Mouse (Mus musculus): ENCODE measurements around the gene Tgif1. TPM values are rescaled to one million over a fixed set of nuclear protein-coding genes. Genes with fewer than 3 reads are reported as not detected.

Gene Tgif1
- polyA plus RNA-seq, 1 experiment from 2014 or later = 13.6 TPM

GRCm38 (mm10) chr17:70809776-70810175 lies 43.6 kb downstream of the Tgif1 start:
- Histone ChIP-seq H3K4me3 (ENCODE audit: low read depth, low read length) (no peak overlapping the region), H3K4me2 (ENCODE audit: low read length) (no peak overlapping the region), H3K27me3 (replicated peaks; ENCODE audit: control insufficient read depth, insufficient read depth, low read length) (no peaks in the 10 kb centered on the region), H3K9ac (ENCODE audit: low read length) (no peak overlapping the region), H3K4me1 (ENCODE audit: control insufficient read depth, insufficient read depth, low read length) (no peaks in the 10 kb centered on the region), H3K36me3 (ENCODE audit: control insufficient read depth, insufficient read depth, low read length) (no peaks in the 10 kb centered on the region), H3K27ac (ENCODE audit: low read depth, low read length) (no peak overlapping the region), H3K9me3 (replicated peaks; ENCODE audit: control insufficient read depth, low read length) (no peaks in the 10 kb centered on the region)
- DNase-seq (ENCODE audit: low spot score) = no peak
- no peak for ATAC-seq
- WGBS = 38% methylated on average over 3 of the region's 3 CpGs

GRCm38 (mm10) chr17:70808837-70809236 lies 44.5 kb downstream of the Tgif1 start:
- Histone ChIP-seq H3K4me2 (ENCODE audit: low read length) (no peak overlapping the region), H3K9ac (ENCODE audit: low read length) (no peak overlapping the region), H3K9me3 (replicated peaks; ENCODE audit: control insufficient read depth, low read length) (no peaks in the 10 kb centered on the region), H3K27me3 (replicated peaks; ENCODE audit: control insufficient read depth, insufficient read depth, low read length) (no peaks in the 10 kb centered on the region), H3K27ac (ENCODE audit: low read depth, low read length) (no peak overlapping the region), H3K4me1 (ENCODE audit: control insufficient read depth, insufficient read depth, low read length) (no peaks in the 10 kb centered on the region), H3K36me3 (ENCODE audit: control insufficient read depth, insufficient read depth, low read length) (no peaks in the 10 kb centered on the region), H3K4me3 (ENCODE audit: low read depth, low read length) (no peak overlapping the region)
- ATAC-seq (no peak), DNase-seq (ENCODE audit: low spot score) (no peak)
- 33% methylated on average over 14 of the region's 14 CpGs for WGBS

GRCm38 (mm10) chr17:70807885-70808284 lies 45.5 kb downstream of the Tgif1 start:
- H3K4me1 ChIP-seq (ENCODE audit: control insufficient read depth, insufficient read depth, low read length) = no peaks in the 10 kb centered on the region
- no peaks in the 10 kb centered on the region for H3K36me3 ChIP-seq (ENCODE audit: control insufficient read depth, insufficient read depth, low read length)
- 94% methylated on average over 1 of the region's 1 CpGs for WGBS
- DNase-seq (ENCODE audit: low spot score) = no peak
- H3K27me3 ChIP-seq (replicated peaks; ENCODE audit: control insufficient read depth, insufficient read depth, low read length) = no peaks in the 10 kb centered on the region
- no peak overlapping the region for H3K4me3 ChIP-seq (ENCODE audit: low read depth, low read length)
- H3K9ac ChIP-seq (ENCODE audit: low read length) = no peak overlapping the region
- no peak overlapping the region for H3K4me2 ChIP-seq (ENCODE audit: low read length)
- H3K9me3 ChIP-seq (replicated peaks; ENCODE audit: control insufficient read depth, low read length) = no peaks in the 10 kb centered on the region
- ATAC-seq = no peak
- H3K27ac ChIP-seq (ENCODE audit: low read depth, low read length) = no peak overlapping the region

- Histone ChIP-seq H3K4me2 (ENCODE audit: low read length) (no peak overlapping the region), H3K36me3 (ENCODE audit: control insufficient read depth, insufficient read depth, low read length) (no peaks in the 10 kb centered on the region), H3K9me3 (replicated peaks; ENCODE audit: control insufficient read depth, low read length) (no peaks in the 10 kb centered on the region), H3K9ac (ENCODE audit: low read length) (no peak overlapping the region), H3K4me3 (ENCODE audit: low read depth, low read length) (no peak overlapping the region), H3K27me3 (replicated peaks; ENCODE audit: control insufficient read depth, insufficient read depth, low read length) (no peaks in the 10 kb centered on the region), H3K27ac (ENCODE audit: low read depth, low read length) (no peak overlapping the region), H3K4me1 (ENCODE audit: control insufficient read depth, insufficient read depth, low read length) (no peaks in the 10 kb centered on the region)
- no peak for ATAC-seq
- 91% methylated on average over 2 of the region's 2 CpGs for WGBS
- no peak for DNase-seq (ENCODE audit: low spot score)
Measured at GRCm38 (mm10) chr17:70806600-70806999, 46.7 kb downstream of the Tgif1 start.

- 96% methylated on average over 9 of the region's 9 CpGs for WGBS
- Histone ChIP-seq H3K9ac (ENCODE audit: low read length) (no peak overlapping the region), H3K36me3 (ENCODE audit: control insufficient read depth, insufficient read depth, low read length) (no peaks in the 10 kb centered on the region), H3K4me1 (ENCODE audit: control insufficient read depth, insufficient read depth, low read length) (no peaks in the 10 kb centered on the region), H3K4me2 (ENCODE audit: low read length) (no peak overlapping the region), H3K9me3 (replicated peaks; ENCODE audit: control insufficient read depth, low read length) (no peaks in the 10 kb centered on the region), H3K27ac (ENCODE audit: low read depth, low read length) (no peak overlapping the region), H3K4me3 (ENCODE audit: low read depth, low read length) (no peak overlapping the region), H3K27me3 (replicated peaks; ENCODE audit: control insufficient read depth, insufficient read depth, low read length) (no peaks in the 10 kb centered on the region)
- DNase-seq (ENCODE audit: low spot score) (no peak), ATAC-seq (no peak)
Measured at GRCm38 (mm10) chr17:70805866-70806265, 47.5 kb downstream of the Tgif1 start.

- DNase-seq (ENCODE audit: low spot score) (no peak), ATAC-seq (no peak)
- Histone ChIP-seq H3K9ac (ENCODE audit: low read length) (no peak overlapping the region), H3K4me3 (ENCODE audit: low read depth, low read length) (no peak overlapping the region), H3K4me1 (ENCODE audit: control insufficient read depth, insufficient read depth, low read length) (no peaks in the 10 kb centered on the region), H3K9me3 (replicated peaks; ENCODE audit: control insufficient read depth, low read length) (no peaks in the 10 kb centered on the region), H3K4me2 (ENCODE audit: low read length) (no peak overlapping the region), H3K36me3 (ENCODE audit: control insufficient read depth, insufficient read depth, low read length) (no peaks in the 10 kb centered on the region), H3K27me3 (replicated peaks; ENCODE audit: control insufficient read depth, insufficient read depth, low read length) (no peaks in the 10 kb centered on the region), H3K27ac (ENCODE audit: low read depth, low read length) (no peak overlapping the region)
- 75% methylated on average over 14 of the region's 14 CpGs for WGBS
Measured at GRCm38 (mm10) chr17:70802022-70802421, 51.3 kb downstream of the Tgif1 start.

- Histone ChIP-seq H3K4me1 (ENCODE audit: control insufficient read depth, insufficient read depth, low read length) (no peaks in the 10 kb centered on the region), H3K4me2 (ENCODE audit: low read length) (no peak overlapping the region), H3K4me3 (ENCODE audit: low read depth, low read length) (no peak overlapping the region), H3K27me3 (replicated peaks; ENCODE audit: control insufficient read depth, insufficient read depth, low read length) (no peaks in the 10 kb centered on the region), H3K9ac (ENCODE audit: low read length) (no peak overlapping the region), H3K9me3 (replicated peaks; ENCODE audit: control insufficient read depth, low read length) (no peaks in the 10 kb centered on the region), H3K27ac (ENCODE audit: low read depth, low read length) (no peak overlapping the region), H3K36me3 (ENCODE audit: control insufficient read depth, insufficient read depth, low read length) (no peaks in the 10 kb centered on the region)
- ATAC-seq = no peak
- 83% methylated on average over 4 of the region's 4 CpGs for WGBS
- DNase-seq (ENCODE audit: low spot score) = no peak
Measured at GRCm38 (mm10) chr17:70799266-70799665, 54.1 kb downstream of the Tgif1 start.

GRCm38 (mm10) chr17:70797773-70798045 lies 55.6 kb downstream of the Tgif1 start:
- Histone ChIP-seq H3K4me2 (ENCODE audit: low read length) (no peak overlapping the region), H3K36me3 (ENCODE audit: control insufficient read depth, insufficient read depth, low read length) (no peaks in the 10 kb centered on the region), H3K9me3 (replicated peaks; ENCODE audit: control insufficient read depth, low read length) (no peaks in the 10 kb centered on the region), H3K9ac (ENCODE audit: low read length) (no peak overlapping the region), H3K4me3 (ENCODE audit: low read depth, low read length) (no peak overlapping the region), H3K27ac (ENCODE audit: low read depth, low read length) (no peak overlapping the region), H3K27me3 (replicated peaks; ENCODE audit: control insufficient read depth, insufficient read depth, low read length) (no peaks in the 10 kb centered on the region), H3K4me1 (ENCODE audit: control insufficient read depth, insufficient read depth, low read length) (no peaks in the 10 kb centered on the region)
- ATAC-seq (no peak), DNase-seq (ENCODE audit: low spot score) (no peak)
- 88% methylated on average over 1 of the region's 1 CpGs for WGBS

- DNase-seq (ENCODE audit: low spot score) = no peak
- WGBS = 95% methylated on average over 8 of the region's 8 CpGs
Measured at GRCm38 (mm10) chr17:70796940-70797772, 56.2 kb downstream of the Tgif1 start.

More at GRCm38 (mm10) chr17:70796940-70797772, 56.2 kb downstream of the Tgif1 start:
- no peaks in the 10 kb centered on the region for H3K27me3 ChIP-seq (replicated peaks; ENCODE audit: control insufficient read depth, insufficient read depth, low read length)
- no peaks in the 10 kb centered on the region for H3K9me3 ChIP-seq (replicated peaks; ENCODE audit: control insufficient read depth, low read length)
- ATAC-seq = no peak
- no peak overlapping the region for H3K4me3 ChIP-seq (ENCODE audit: low read depth, low read length)
- H3K4me2 ChIP-seq (ENCODE audit: low read length) = no peak overlapping the region
- no peak overlapping the region for H3K9ac ChIP-seq (ENCODE audit: low read length)
- no peaks in the 10 kb centered on the region for H3K4me1 ChIP-seq (ENCODE audit: control insufficient read depth, insufficient read depth, low read length)
- no peak overlapping the region for H3K27ac ChIP-seq (ENCODE audit: low read depth, low read length)
- H3K36me3 ChIP-seq (ENCODE audit: control insufficient read depth, insufficient read depth, low read length) = no peaks in the 10 kb centered on the region

All from forebrain, embryonic 14.5 days (tissue).